Mouse (Mus musculus) heart, postnatal 0 days (tissue): ENCODE results near the gene Cd300c2. TPM values are rescaled to one million over a fixed set of nuclear protein-coding genes. Genes with fewer than 3 reads are reported as not detected.

Experiments
- ATAC-seq: fragments of 200-750 bp; cut with Nextera tagmentation; 2 replicates; pipeline ENCODE4 v1.8.0; 2017; ENCODE audit warnings: low read depth, moderate number of reproducible peaks, moderate library complexity; ENCODE audit not compliant: insufficient read depth
- DNase-seq: peaks from one replicate; pipeline ENCODE4 v3.0.0-alpha.2; 2016; ENCODE audit warnings: low spot score
- H3K27ac ChIP-seq: fragments of 300-500 bp; sonication (generic); 2 replicates; pipeline ENCODE4 v1.5.1; 2014; ENCODE audit warnings: low read depth, mild to moderate bottlenecking
- H3K27me3 ChIP-seq: fragments of 300-500 bp; sonication (generic); 2 replicates; pipeline ENCODE4 v1.6.1; 2014; ENCODE audit warnings: low read length, mixed read lengths; ENCODE audit not compliant: control insufficient read depth, insufficient read depth
- H3K36me3 ChIP-seq: fragments of 300-500 bp; sonication (generic); replicated peaks from 2 replicates; pipeline ENCODE4 v1.6.1; 2014; ENCODE audit warnings: low read length, mixed read lengths; ENCODE audit not compliant: control insufficient read depth, insufficient read depth
- H3K4me1 ChIP-seq: fragments of 300-500 bp; sonication (generic); 2 replicates; pipeline ENCODE4 v1.6.1; 2014; ENCODE audit warnings: antibody characterized with exemption; ENCODE audit not compliant: control insufficient read depth, insufficient read depth
- H3K4me2 ChIP-seq: fragments of 300-500 bp; sonication (generic); 2 replicates; pipeline ENCODE4 v1.6.1; 2014; ENCODE audit warnings: low read depth, mild to moderate bottlenecking, low read length, moderate library complexity
- H3K4me3 ChIP-seq: fragments of 300-500 bp; sonication (generic); 2 replicates; pipeline ENCODE4 v1.5.1; 2014; ENCODE audit warnings: low read depth, low read length
- H3K9ac ChIP-seq: fragments of 300-500 bp; sonication (generic); replicated peaks from 2 replicates; pipeline ENCODE4 v1.6.1; 2014; ENCODE audit warnings: low read depth, low read length, mixed read lengths
- H3K9me3 ChIP-seq: fragments of 300-500 bp; sonication (generic); replicated peaks from 2 replicates; pipeline ENCODE4 v1.6.1; 2016; ENCODE audit warnings: low read length; ENCODE audit not compliant: control insufficient read depth
- CTCF ChIP-seq: IDR thresholded peaks from 2 replicates; pipeline ENCODE4 v1.5.1; 2016; ENCODE audit warnings: antibody characterized with exemption, control low read depth, low read depth
- EP300 ChIP-seq: IDR thresholded peaks from 2 replicates; pipeline ENCODE4 v1.6.1; 2016; ENCODE audit warnings: antibody characterized with exemption, low read depth
- WGBS: fragments of 180-500 bp; shearing (Covaris S2); extraction: QIAGEN DNeasy Blood & Tissue Kit; methylation state at CpG from one replicate; pipeline ENCODE4 v1.1.7; 2014; 5-methylcytosine and 5-hydroxymethylcytosine counted together
- polyA plus RNA-seq: library from polyadenylated mRNA; unstranded; fragments of >200 nt; fragmentation: Nextera tagmentation; extraction: Ambion mirVana; gene quantifications from 2 replicates; pipeline ENCODE4 v1.2.1, GENCODE M21; 2015
- total RNA-seq: library from RNA; depleted of rRNA; stranded (reverse); fragments of >200 nt; gene quantifications from 2 replicates; pipeline ENCODE4 v1.2.3, GENCODE M21; 2014; ENCODE audit warnings: low replicate concordance; rRNA removed

The Cd300c2 gene
- total and polyA plus RNA-seq, 2 experiments from 2014 or later, result 0.19 to 2.5 TPM

- Histone ChIP-seq H3K36me3 (no peaks in the 10 kb centered on the region), H3K9me3 (no peaks in the 10 kb centered on the region), H3K27me3 (no peaks in the 10 kb centered on the region), H3K4me2 (no peak overlapping the region), H3K4me1 (no peaks in the 10 kb centered on the region), H3K9ac (no peak overlapping the region), H3K4me3 (no peak overlapping the region), H3K27ac (no peak overlapping the region)
- ATAC-seq, result peak; percentile 44; the same call in 1 of the 2 replicates
- no peak for TF ChIP-seq CTCF
- no peak for TF ChIP-seq EP300
- 34% methylated on average over 3 of the region's 3 CpGs for WGBS
- no peak for DNase-seq
Measured at GRCm38 (mm10) chr11:114965182-114965828, 36.4 kb downstream of the Cd300c2 start.

GRCm38 (mm10) chr11:114960369-114960768 lies 41.3 kb downstream of the Cd300c2 start:
- H3K4me3 ChIP-seq, result no peak overlapping the region
- 44% methylated on average over 1 of the region's 1 CpGs for WGBS
- H3K27ac ChIP-seq, result no peak overlapping the region
- H3K4me2 ChIP-seq, result no peak overlapping the region
- H3K27me3 ChIP-seq, result no peaks in the 10 kb centered on the region
- no peak for DNase-seq
- H3K36me3 ChIP-seq, result no peaks in the 10 kb centered on the region
- H3K4me1 ChIP-seq, result no peaks in the 10 kb centered on the region
- TF ChIP-seq CTCF (no peak), EP300 (no peak)
- no peaks in the 10 kb centered on the region for H3K9me3 ChIP-seq
- H3K9ac ChIP-seq, result no peak overlapping the region
- no peak for ATAC-seq

Other genes starting within 250 kb of the Cd300c2 start
- gene Kif19a, start 236.5 kb downstream of the Cd300c2 start, total RNA-seq, result 2.7 TPM in 1 of 2 replicates, not detected in the other
- 0.08 and 0.14 TPM in 2 replicates for gene Kif19a, start 236.5 kb downstream of the Cd300c2 start, polyA plus RNA-seq
- not detected in 2 replicates for gene Btbd17, start 205.9 kb downstream of the Cd300c2 start, total RNA-seq
- gene Btbd17, start 205.9 kb downstream of the Cd300c2 start, polyA plus RNA-seq, result 0.12 and 0.18 TPM in 2 replicates
- gene Gpr142, start 203.0 kb downstream of the Cd300c2 start, total RNA-seq, result not detected in 2 replicates
- not detected in 2 replicates for gene Gpr142, start 203.0 kb downstream of the Cd300c2 start, polyA plus RNA-seq
- 14.1 and 16.5 TPM in 2 replicates for gene Gprc5c, start 150.7 kb downstream of the Cd300c2 start, total RNA-seq
- gene Gprc5c, start 150.7 kb downstream of the Cd300c2 start, polyA plus RNA-seq, result 6.8 and 7.5 TPM in 2 replicates
- gene Cd300a, start 111.8 kb downstream of the Cd300c2 start, total RNA-seq, result 0.35 TPM in 1 of 2 replicates, not detected in the other
- 0.92 and 0.97 TPM in 2 replicates for gene Cd300a, start 111.8 kb downstream of the Cd300c2 start, polyA plus RNA-seq
- gene Cd300lb, start 67.5 kb downstream of the Cd300c2 start, total RNA-seq, result not detected in 2 replicates
- 0.33 and 0.37 TPM in 2 replicates for gene Cd300lb, start 67.5 kb downstream of the Cd300c2 start, polyA plus RNA-seq
- gene Cd300c, start 32.7 kb downstream of the Cd300c2 start, total RNA-seq, result not detected in 2 replicates
- not detected in 2 replicates for gene Cd300c, start 32.7 kb downstream of the Cd300c2 start, polyA plus RNA-seq
- gene Cd300ld, start 12.0 kb downstream of the Cd300c2 start, total RNA-seq, result not detected in 2 replicates
- gene Cd300ld, start 12.0 kb downstream of the Cd300c2 start, polyA plus RNA-seq, result 0.31 and 0.32 TPM in 2 replicates
- not detected in 2 replicates for gene Cd300ld2, start 14.3 kb upstream of the Cd300c2 start, total RNA-seq
- not detected in 2 replicates for gene Cd300ld2, start 14.3 kb upstream of the Cd300c2 start, polyA plus RNA-seq
- not detected in 2 replicates for gene Cd300ld4, start 25.1 kb upstream of the Cd300c2 start, total RNA-seq
- not detected in 2 replicates for gene Cd300ld4, start 25.1 kb upstream of the Cd300c2 start, polyA plus RNA-seq
- gene Cd300ld5, start 35.9 kb upstream of the Cd300c2 start, total RNA-seq, result not detected in 2 replicates
- not detected in 2 replicates for gene Cd300ld5, start 35.9 kb upstream of the Cd300c2 start, polyA plus RNA-seq
- not detected in 2 replicates for gene Cd300ld3, start 46.5 kb upstream of the Cd300c2 start, total RNA-seq
- not detected in 2 replicates for gene Cd300ld3, start 46.5 kb upstream of the Cd300c2 start, polyA plus RNA-seq
- not detected in 2 replicates for gene Cd300e, start 60.3 kb upstream of the Cd300c2 start, total RNA-seq
- gene Cd300e, start 60.3 kb upstream of the Cd300c2 start, polyA plus RNA-seq, result 0.07 TPM in 1 of 2 replicates, not detected in the other
- 0.04 and 2.0 TPM in 2 replicates for gene Rab37, start 89.6 kb upstream of the Cd300c2 start, total RNA-seq
- 1.1 and 1.3 TPM in 2 replicates for gene Rab37, start 89.6 kb upstream of the Cd300c2 start, polyA plus RNA-seq
- 0.15 and 3.3 TPM in 2 replicates for gene Cd300lf, start 132.1 kb upstream of the Cd300c2 start, total RNA-seq
- 0.63 and 0.96 TPM in 2 replicates for gene Cd300lf, start 132.1 kb upstream of the Cd300c2 start, polyA plus RNA-seq
- 11.3 and 13.6 TPM in 2 replicates for gene Slc9a3r1, start 161.5 kb upstream of the Cd300c2 start, total RNA-seq
- 12.3 and 14.2 TPM in 2 replicates for gene Slc9a3r1, start 161.5 kb upstream of the Cd300c2 start, polyA plus RNA-seq
- gene Tmem104, start 185.6 kb upstream of the Cd300c2 start, total RNA-seq, result 4.1 and 9.0 TPM in 2 replicates
- gene Tmem104, start 185.6 kb upstream of the Cd300c2 start, polyA plus RNA-seq, result 6.0 and 6.4 TPM in 2 replicates
- gene Nat9, start 186.0 kb upstream of the Cd300c2 start, total RNA-seq, result 7.7 and 8.0 TPM in 2 replicates
- 21.1 and 21.6 TPM in 2 replicates for gene Nat9, start 186.0 kb upstream of the Cd300c2 start, polyA plus RNA-seq